Mouse (Mus musculus): ENCODE measurements around the gene Slc8a1.

- no peak for TF ChIP-seq MAX (IDR thresholded peaks at IDR 0.05)
- TF ChIP-seq CTCF (IDR thresholded peaks at IDR 0.05; ENCODE audit: control insufficient read depth, insufficient read depth, insufficient read length): no peak
- no peak for TF ChIP-seq USF1 (IDR thresholded peaks at IDR 0.05; ENCODE audit: low read depth)
- TF ChIP-seq MYOG (IDR thresholded peaks at IDR 0.05; ENCODE audit: control insufficient read depth, extremely low read depth, insufficient read length): no peak
- TF ChIP-seq MYOD1 (IDR thresholded peaks at IDR 0.05; ENCODE audit: control insufficient read depth, insufficient read length, low read depth): no peak
- TF ChIP-seq FOSL1 (IDR thresholded peaks at IDR 0.05; ENCODE audit: insufficient read depth, low read length, poor library complexity, severe bottlenecking): no peak
- TF ChIP-seq CEBPB (IDR thresholded peaks at IDR 0.05; ENCODE audit: low read depth): no peak
These were observed 234.1 kb downstream of the Slc8a1 start for GRCm38 (mm10) chr17:81504040-81504439.

Measured in C2C12 (cell line).